Mouse (Mus musculus) heart, adult 2 months (tissue): ENCODE measurements around the gene Purb. TPM values are rescaled to one million over a fixed set of nuclear protein-coding genes. Genes with fewer than 3 reads are reported as not detected.

ENCODE experiments used
- DNase-seq, 2 experiments: peaks; one replicate each; pipeline ENCODE4 v3.0.0; 2021
- H3K27ac ChIP-seq: fragments of 200-600 bp; 2 replicates; pipeline ENCODE4 v1.8.1; 2022
- H3K27me3 ChIP-seq: fragments of 200-500 bp; 2 replicates; pipeline ENCODE4 v1.6.1; 2012; ENCODE audit warnings: mild to moderate bottlenecking, low read length, inconsistent platforms, mixed read lengths; ENCODE audit not compliant: control insufficient read depth, insufficient read depth
- H3K36me3 ChIP-seq: fragments of 200-500 bp; 2 replicates; pipeline ENCODE4 v1.6.1; 2012; ENCODE audit warnings: low read length, inconsistent platforms; ENCODE audit not compliant: control insufficient read depth, insufficient read depth
- H3K4me1 ChIP-seq: fragments of 200-500 bp; 2 replicates; pipeline ENCODE4 v1.6.1; 2011; ENCODE audit warnings: low read length; ENCODE audit not compliant: control insufficient read depth, insufficient read depth
- H3K4me3 ChIP-seq: fragments of 200-600 bp; 2 replicates; pipeline ENCODE4 v1.8.1; 2022
- H3K79me2 ChIP-seq: fragments of 200-500 bp; replicated peaks from 2 replicates; pipeline ENCODE4 v1.6.1; 2012; ENCODE audit warnings: mild to moderate bottlenecking, inconsistent platforms, low read length, moderate library complexity, mixed read lengths; ENCODE audit not compliant: control insufficient read depth, insufficient read depth
- H3K9ac ChIP-seq: fragments of 200-500 bp; 2 replicates; pipeline ENCODE4 v1.6.1; 2012; ENCODE audit warnings: low read depth, mild to moderate bottlenecking, control low read depth, inconsistent platforms, low read length, mixed read lengths
- CTCF ChIP-seq: fragments of 200-600 bp; IDR thresholded peaks from 2 replicates; pipeline ENCODE4 v1.8.1; 2022; ENCODE audit warnings: antibody characterized with exemption, mild to moderate bottlenecking, moderate library complexity
- EP300 ChIP-seq: fragments of 200-500 bp; IDR thresholded peaks from 2 replicates; pipeline ENCODE4 v1.6.1; 2011; ENCODE audit warnings: low read depth, low read length, control low read depth; ENCODE audit not compliant: insufficient read depth
- POLR2A ChIP-seq: fragments of 200-500 bp; IDR thresholded peaks from 2 replicates; pipeline ENCODE4 v1.6.1; 2011; ENCODE audit warnings: mild to moderate bottlenecking, low read depth, low read length, control low read depth; ENCODE audit not compliant: insufficient read depth
- WGBS: fragments of 180-500 bp; shearing (Covaris S2); methylation state at CpG from one replicate; pipeline ENCODE4 v1.1.7; 2018; 5-methylcytosine and 5-hydroxymethylcytosine counted together
- intact Hi-C: fragments of 180-260 bp; cut with DNase I; formaldehyde crosslinking; loops from one replicate; pipeline ENCODE4 v1.15.1; 2025
- polyA plus RNA-seq: library from polyadenylated mRNA; depleted of rRNA; stranded (reverse); fragments of >200 nt; gene quantifications from 2 replicates; pipeline ENCODE4 v1.2.3, GENCODE M21; 2012
- total RNA-seq, 2 experiments: library from RNA; stranded (reverse); gene quantifications; 2 replicates each; pipeline ENCODE4 v1.2.3; 2021

Gene Purb
- total and polyA plus RNA-seq, 3 experiments, result 5.0 to 31.5 (median 28.0) TPM

- Histone ChIP-seq H3K27me3 (no peaks in the 10 kb centered on the region), H3K36me3 (no peaks in the 10 kb centered on the region), H3K4me3 (no peak overlapping the region), H3K79me2 (no peaks in the 10 kb centered on the region), H3K27ac (no peak overlapping the region), H3K4me1 (no peaks in the 10 kb centered on the region), H3K9ac (no peak overlapping the region)
- intact Hi-C loops, result no loop called here
- no peak for TF ChIP-seq CTCF
- no peak for TF ChIP-seq POLR2A
- TF ChIP-seq EP300, result no peak
- 77% methylated on average over 6 of the region's 6 CpGs for WGBS
- no peak for DNase-seq
Measured at GRCm38 (mm10) chr11:6504689-6505088, 29.0 kb upstream of the Purb start.

- TF ChIP-seq EP300 (no peak), POLR2A (no peak), CTCF (no peak)
- Histone ChIP-seq H3K4me3 (no peak overlapping the region), H3K4me1 (no peaks in the 10 kb centered on the region), H3K36me3 (no peaks in the 10 kb centered on the region), H3K27me3 (no peaks in the 10 kb centered on the region), H3K27ac (no peak overlapping the region), H3K9ac (no peak overlapping the region), H3K79me2 (no peaks in the 10 kb centered on the region)
- 64% methylated on average over 3 of the region's 3 CpGs for WGBS
- no peak for DNase-seq
- intact Hi-C loops, result no loop called here
Measured at GRCm38 (mm10) chr11:6504226-6504625, 28.5 kb upstream of the Purb start.

GRCm38 (mm10) chr11:6502506-6502905 is 26.8 kb upstream of the Purb start:
- 100% methylated on average over 2 of the region's 2 CpGs for WGBS
- Histone ChIP-seq H3K27ac (no peak overlapping the region), H3K9ac (no peak overlapping the region), H3K79me2 (no peaks in the 10 kb centered on the region), H3K4me1 (no peaks in the 10 kb centered on the region), H3K4me3 (no peak overlapping the region), H3K36me3 (no peaks in the 10 kb centered on the region), H3K27me3 (no peaks in the 10 kb centered on the region)
- no peak for DNase-seq
- intact Hi-C loops, result no loop called here
- TF ChIP-seq POLR2A, result no peak
- no peak for TF ChIP-seq EP300
- TF ChIP-seq CTCF, result no peak

GRCm38 (mm10) chr11:6497311-6497948 is 21.7 kb upstream of the Purb start:
- no peaks in the 10 kb centered on the region for H3K36me3 ChIP-seq
- WGBS, result 68% methylated on average over 12 of the region's 12 CpGs
- no peaks in the 10 kb centered on the region for H3K4me1 ChIP-seq
- intact Hi-C loops, result no loop called here
- no peak overlapping the region for H3K27ac ChIP-seq
- no peak overlapping the region for H3K9ac ChIP-seq
- no peak overlapping the region for H3K4me3 ChIP-seq
- no peaks in the 10 kb centered on the region for H3K27me3 ChIP-seq
- no peak for TF ChIP-seq EP300
- no peak for TF ChIP-seq POLR2A
- TF ChIP-seq CTCF, result no peak
- H3K79me2 ChIP-seq, result no peaks in the 10 kb centered on the region
- no peak for DNase-seq

GRCm38 (mm10) chr11:6489691-6490503 is 14.2 kb upstream of the Purb start:
- TF ChIP-seq EP300 (no peak), CTCF (peak; percentile 64)
- intact Hi-C loops, result no loop called here

GRCm38 (mm10) chr11:6489257-6489656 is 13.5 kb upstream of the Purb start:
- no peaks in the 10 kb centered on the region for H3K79me2 ChIP-seq
- H3K4me1 ChIP-seq, result peaks cover 2% of the 10 kb centered on the region
- 0 out of 2 replicates have a peak, but pooled peaks cover 1% of the 10 kb centered on the region for H3K27me3 ChIP-seq
- WGBS, result 93% methylated on average over 7 of the region's 7 CpGs
- H3K27ac ChIP-seq, result no peak overlapping the region
- TF ChIP-seq EP300 (no peak), CTCF (no peak), POLR2A (no peak)
- no peak overlapping the region for H3K9ac ChIP-seq
- no peaks in the 10 kb centered on the region for H3K36me3 ChIP-seq
- intact Hi-C loops, result no loop called here
- H3K4me3 ChIP-seq, result no peak overlapping the region
- DNase-seq, result no peak

More at GRCm38 (mm10) chr11:6489691-6490503, 14.2 kb upstream of the Purb start:
- peak; percentile 30 to 43 for DNase-seq
- Histone ChIP-seq H3K4me3 (no peak overlapping the region), H3K36me3 (no peaks in the 10 kb centered on the region), H3K9ac (no peak overlapping the region), H3K4me1 (no peaks in the 10 kb centered on the region; the same call in 1 of the 2 replicates), H3K27me3 (0 out of 2 replicates have a peak, but pooled peaks cover 1% of the 10 kb centered on the region), H3K27ac (no peak overlapping the region), H3K79me2 (no peaks in the 10 kb centered on the region)
- WGBS, result 29% methylated on average over 6 of the region's 6 CpGs
